Mouse (Mus musculus) olfactory bulb, adult 2 months (tissue): ENCODE measurements around the gene Prrg2. TPM values are rescaled to one million over a fixed set of nuclear protein-coding genes. Genes with fewer than 3 reads are reported as not detected.
"Not testable (repeated sequence)": the region's sequence is repeated elsewhere in the genome, so short reads cannot be mapped to it uniquely, and the experiment has no call there.

ENCODE experiments used
- H3K27ac ChIP-seq: fragments of 200-500 bp; 2 replicates; pipeline ENCODE4 v1.5.1; 2012; ENCODE audit warnings: low read depth, low read length; ENCODE audit not compliant: insufficient read depth
- H3K4me1 ChIP-seq: fragments of 200-500 bp; 2 replicates; pipeline ENCODE4 v1.6.1; 2012; ENCODE audit warnings: low read length; ENCODE audit not compliant: control insufficient read depth, insufficient read depth
- H3K4me3 ChIP-seq: fragments of 200-500 bp; 2 replicates; pipeline ENCODE4 v1.5.1; 2012; ENCODE audit warnings: mild to moderate bottlenecking, low read depth, low read length, moderate library complexity; ENCODE audit not compliant: insufficient read depth
- CTCF ChIP-seq: fragments of 200-500 bp; IDR thresholded peaks from 2 replicates; pipeline ENCODE4 v1.5.1; 2012; ENCODE audit warnings: low read depth, mild to moderate bottlenecking, low read length, moderate library complexity; ENCODE audit not compliant: insufficient read depth
- POLR2A ChIP-seq: fragments of 200-500 bp; IDR thresholded peaks from 2 replicates; pipeline ENCODE4 v1.6.1; 2012; ENCODE audit warnings: mild to moderate bottlenecking, low read depth, low read length, moderate library complexity; ENCODE audit not compliant: insufficient read depth
- WGBS: fragments of 180-500 bp; shearing (Covaris S2); methylation state at CpG from one replicate; pipeline ENCODE4 v1.1.7; 2018; 5-methylcytosine and 5-hydroxymethylcytosine counted together
- polyA plus RNA-seq: library from polyadenylated mRNA; stranded (reverse); fragments of >200 nt; gene quantifications from 2 replicates; pipeline ENCODE4 v1.2.4, GENCODE M21; 2012; ENCODE audit warnings: low replicate concordance; ENCODE audit not compliant: missing spikeins, insufficient read depth, insufficient read length

Prrg2 gene
- polyA plus RNA-seq, 1 experiment: not detected

GRCm38 (mm10) chr7:45035631-45036030, 26.8 kb downstream of the Prrg2 start:
- Histone ChIP-seq H3K27ac (no peak overlapping the region), H3K4me1 (no peaks in the 10 kb centered on the region; the same call in 1 of the 2 replicates), H3K4me3 (no peak overlapping the region)
- TF ChIP-seq POLR2A: no peak
- TF ChIP-seq CTCF: no peak
- WGBS: 72% methylated on average over 3 of the region's 3 CpGs

- H3K27ac ChIP-seq: no peak overlapping the region
- no peak overlapping the region for H3K4me3 ChIP-seq
- H3K4me1 ChIP-seq: no peaks in the 10 kb centered on the region; the same call in 1 of the 2 replicates
- TF ChIP-seq POLR2A (no peak), CTCF (no peak)
- WGBS: 93% methylated on average over 19 of the region's 19 CpGs
Measured at GRCm38 (mm10) chr7:45033722-45034359, 28.6 kb downstream of the Prrg2 start.

GRCm38 (mm10) chr7:45030857-45031256, 31.6 kb downstream of the Prrg2 start:
- H3K4me1 ChIP-seq: no peaks in the 10 kb centered on the region
- WGBS: 96% methylated on average over 8 of the region's 8 CpGs
- no peak overlapping the region for H3K4me3 ChIP-seq
- TF ChIP-seq CTCF: no peak
- no peak overlapping the region for H3K27ac ChIP-seq

- Histone ChIP-seq H3K4me1 (no peaks in the 10 kb centered on the region), H3K4me3 (no peak overlapping the region), H3K27ac (no peak overlapping the region)
- WGBS: 91% methylated on average over 6 of the region's 6 CpGs
- TF ChIP-seq POLR2A (no peak), CTCF (no peak)
Measured at GRCm38 (mm10) chr7:45029995-45030394, 32.5 kb downstream of the Prrg2 start.

GRCm38 (mm10) chr7:45028351-45028750, 34.1 kb downstream of the Prrg2 start:
- 91% methylated on average over 11 of the region's 11 CpGs for WGBS
- Histone ChIP-seq H3K27ac (no peak overlapping the region), H3K4me1 (no peaks in the 10 kb centered on the region), H3K4me3 (no peak overlapping the region)
- TF ChIP-seq POLR2A: no peak
- no peak for TF ChIP-seq CTCF

- Histone ChIP-seq H3K4me1 (no peaks in the 10 kb centered on the region), H3K27ac (no peak overlapping the region), H3K4me3 (no peak overlapping the region)
- 89% methylated on average over 9 of the region's 9 CpGs for WGBS
- TF ChIP-seq POLR2A (no peak), CTCF (no peak)
Measured at GRCm38 (mm10) chr7:45027761-45028160, 34.7 kb downstream of the Prrg2 start.

- WGBS: 32% methylated on average over 2 of the region's 2 CpGs
- Histone ChIP-seq H3K4me3 (no peak overlapping the region), H3K4me1 (no peaks in the 10 kb centered on the region), H3K27ac (no peak overlapping the region)
- no peak for TF ChIP-seq POLR2A
- TF ChIP-seq CTCF: no peak
Measured at GRCm38 (mm10) chr7:45026256-45026655, 36.2 kb downstream of the Prrg2 start.

- no peaks in the 10 kb centered on the region for H3K4me1 ChIP-seq
- H3K27ac ChIP-seq: no peak overlapping the region
- no peak overlapping the region for H3K4me3 ChIP-seq
- TF ChIP-seq CTCF (no peak), POLR2A (no peak)
- WGBS: 54% methylated on average over 8 of the region's 8 CpGs
Measured at GRCm38 (mm10) chr7:45025601-45026220, 36.8 kb downstream of the Prrg2 start.

- Histone ChIP-seq H3K4me1 (no peaks in the 10 kb centered on the region), H3K4me3 (no peak overlapping the region), H3K27ac (no peak overlapping the region)
- no peak for TF ChIP-seq POLR2A
- 79% methylated on average over 15 of the region's 15 CpGs for WGBS
Measured at GRCm38 (mm10) chr7:45024281-45025248, 37.9 kb downstream of the Prrg2 start.

GRCm38 (mm10) chr7:45023711-45024110, 38.8 kb downstream of the Prrg2 start:
- 78% methylated on average over 5 of the region's 5 CpGs for WGBS
- not testable (repeated sequence) for H3K4me1 ChIP-seq, H3K4me3 ChIP-seq, H3K27ac ChIP-seq
